Mouse (Mus musculus): ENCODE measurements around the gene Parn. TPM values are rescaled to one million over a fixed set of nuclear protein-coding genes. Genes with fewer than 3 reads are reported as not detected.
"Not testable (repeated sequence)": the region's sequence is repeated elsewhere in the genome, so short reads cannot be mapped to it uniquely, and the experiment has no call there.

Gene Parn
- total RNA-seq (2021) = 10 to 100 TPM; 12.5 to 14.7 TPM
- long read RNA-seq, experiment 1, transcript Parn-201 (24 exons, 2,906 nt) = major isoform, 11 of 19 reads
- long read RNA-seq, experiment 1, partial matches to known transcripts = 1 of 19 reads
- long read RNA-seq, experiment 1, other reads (novel, unspliced or antisense) = 7 of 19 reads
- long read RNA-seq, experiment 2, transcript Parn-201 (24 exons, 2,906 nt) = major isoform, 14 of 19 reads
- long read RNA-seq, experiment 2, partial matches to known transcripts = 2 of 19 reads
- long read RNA-seq, experiment 2, other reads (novel, unspliced or antisense) = 3 of 19 reads

GRCm38 (mm10) chr16:13667878-13668343 lies at the start of gene Parn:
TSS of gene Parn (minus strand) at chr16:13668170.
- peak; percentile 91 for DNase-seq

GRCm38 (mm10) chr16:13716821-13717553 lies 49.0 kb upstream of the Parn start:
- DNase-seq = no peak

- DNase-seq = no peak
Measured at GRCm38 (mm10) chr16:13714910-13715309, 46.9 kb upstream of the Parn start.

- DNase-seq = no peak
Measured at GRCm38 (mm10) chr16:13704676-13705075, 36.7 kb upstream of the Parn start.

GRCm38 (mm10) chr16:13702184-13702583 lies 34.2 kb upstream of the Parn start:
- peak; percentile 23 for DNase-seq

- DNase-seq = no peak
Measured at GRCm38 (mm10) chr16:13698998-13699397, 31.0 kb upstream of the Parn start.

GRCm38 (mm10) chr16:13678601-13679319 lies 10.8 kb upstream of the Parn start:
- DNase-seq = no peak

- no peak for DNase-seq
Measured at GRCm38 (mm10) chr16:13674511-13674910, 6.5 kb upstream of the Parn start.

GRCm38 (mm10) chr16:13673114-13673513 lies 5.1 kb upstream of the Parn start:
- DNase-seq = no peak

GRCm38 (mm10) chr16:13672386-13672898 lies 4.5 kb upstream of the Parn start:
- DNase-seq = peak; percentile 66

- peak; percentile 87 for DNase-seq
Measured at GRCm38 (mm10) chr16:13671685-13672385, 3.9 kb upstream of the Parn start, which contains the start of the genes Bfar and 3110001I22Rik. TSS of gene Bfar (plus strand) at chr16:13671858. TSS of gene 3110001I22Rik (plus strand) at chr16:13671929.

- DNase-seq = not testable (repeated sequence)
Measured at GRCm38 (mm10) chr16:13670896-13671295, 2.9 kb upstream of the Parn start.

- DNase-seq = no peak
Measured at GRCm38 (mm10) chr16:13669282-13669681, 1.3 kb upstream of the Parn start.

- no peak for DNase-seq
Measured at GRCm38 (mm10) chr16:13668402-13669108, 585 bp upstream of the Parn start.

- no peak for DNase-seq
Measured at GRCm38 (mm10) chr16:13660736-13661135, 7.2 kb downstream of the Parn start.

GRCm38 (mm10) chr16:13658886-13659285 lies 9.1 kb downstream of the Parn start:
- DNase-seq = no peak

GRCm38 (mm10) chr16:13645930-13646329 lies 22.0 kb downstream of the Parn start:
- DNase-seq = no peak

GRCm38 (mm10) chr16:13644474-13644873 lies 23.5 kb downstream of the Parn start:
- DNase-seq = no peak

- peak; percentile 9 for DNase-seq
Measured at GRCm38 (mm10) chr16:13640064-13640463, 27.9 kb downstream of the Parn start.

GRCm38 (mm10) chr16:13639508-13639907 lies 28.5 kb downstream of the Parn start:
- no peak for DNase-seq

GRCm38 (mm10) chr16:13638198-13638597 lies 29.8 kb downstream of the Parn start:
- DNase-seq = not testable (repeated sequence)

Data from gastrocnemius, postnatal 10 days (tissue).